Mouse (Mus musculus) kidney, adult 2 months (tissue): ENCODE measurements at regions not wholly inside any gene's neighbourhood (a gene's known extent, or its start where the extent isn't known, plus 50 kb on each side); places are given as distances from the start of the nearest gene placed in this dataset.
A peak's percentile ranks its signal among the peaks of the same experiment; 100 is the strongest.

Source experiments
- DNase-seq: peaks from one replicate; pipeline ENCODE4 v3.0.0; 2021
- H3K27ac ChIP-seq: fragments of 200-500 bp; 2 replicates; pipeline ENCODE4 v1.5.1; 2012; ENCODE audit warnings: low read depth, low read length, control low read depth, inconsistent platforms; ENCODE audit not compliant: insufficient read depth
- H3K27me3 ChIP-seq: fragments of 200-500 bp; replicated peaks from 2 replicates; pipeline ENCODE4 v1.6.1; 2012; ENCODE audit warnings: mild to moderate bottlenecking, moderate library complexity, low read length, inconsistent platforms; ENCODE audit not compliant: control insufficient read depth, insufficient read depth
- H3K36me3 ChIP-seq: fragments of 200-500 bp; 2 replicates; pipeline ENCODE4 v1.6.1; 2012; ENCODE audit warnings: mild to moderate bottlenecking, moderate library complexity, low read length, inconsistent platforms; ENCODE audit not compliant: control insufficient read depth, insufficient read depth
- H3K4me1 ChIP-seq: fragments of 200-500 bp; 2 replicates; pipeline ENCODE4 v1.6.1; 2011; ENCODE audit warnings: low read length; ENCODE audit not compliant: control insufficient read depth, insufficient read depth
- H3K4me3 ChIP-seq: fragments of 200-500 bp; 2 replicates; pipeline ENCODE4 v1.5.1; 2011; ENCODE audit warnings: mild to moderate bottlenecking, low read depth, low read length, control low read depth; ENCODE audit not compliant: insufficient read depth
- CTCF ChIP-seq: fragments of 200-500 bp; conservative IDR thresholded peaks from 2 replicates; pipeline ENCODE4 v1.5.1; 2011; ENCODE audit warnings: low read depth, mild to moderate bottlenecking, control low read depth, low read length, moderate library complexity, mixed read lengths; ENCODE audit not compliant: insufficient read depth, insufficient read length
- POLR2A ChIP-seq: fragments of 200-500 bp; IDR thresholded peaks from one replicate; pipeline ENCODE4 v1.6.1; 2011; ENCODE audit warnings: low read depth, low read length, control low read depth
- WGBS: fragments of 180-500 bp; shearing (Covaris S2); methylation state at CpG from one replicate; pipeline ENCODE4 v1.1.7; 2018; 5-methylcytosine and 5-hydroxymethylcytosine counted together

DNA sequence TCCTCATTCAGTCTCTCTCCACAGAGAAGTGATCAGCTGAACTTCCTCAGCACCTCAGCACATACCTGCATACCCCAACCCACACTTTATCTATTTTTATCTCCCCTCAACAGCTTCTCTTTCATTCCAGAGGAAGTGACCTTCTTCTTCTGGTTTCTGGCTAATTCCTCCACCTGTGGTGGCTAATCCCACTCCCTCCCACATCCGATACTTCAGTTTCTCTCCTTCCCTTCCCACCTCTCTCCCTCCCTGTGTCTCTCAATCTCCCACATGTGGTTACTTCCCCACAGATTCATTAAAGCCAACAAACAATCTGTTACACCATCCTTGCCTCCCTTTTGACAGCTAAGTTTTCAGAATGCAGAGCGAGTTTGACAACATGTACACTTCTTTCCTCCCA lies 109.7 kb upstream of the Ell2 start:
- WGBS = 82% methylated on average over 2 of the region's 2 CpGs
- H3K27ac ChIP-seq = no peak overlapping the region
- H3K4me1 ChIP-seq = no peaks in the 10 kb centered on the region
- H3K4me3 ChIP-seq = no peak overlapping the region
- H3K36me3 ChIP-seq = no peaks in the 10 kb centered on the region
- no peaks in the 10 kb centered on the region for H3K27me3 ChIP-seq
- no peak for TF ChIP-seq CTCF
- no peak for TF ChIP-seq POLR2A
- DNase-seq = no peak

DNA sequence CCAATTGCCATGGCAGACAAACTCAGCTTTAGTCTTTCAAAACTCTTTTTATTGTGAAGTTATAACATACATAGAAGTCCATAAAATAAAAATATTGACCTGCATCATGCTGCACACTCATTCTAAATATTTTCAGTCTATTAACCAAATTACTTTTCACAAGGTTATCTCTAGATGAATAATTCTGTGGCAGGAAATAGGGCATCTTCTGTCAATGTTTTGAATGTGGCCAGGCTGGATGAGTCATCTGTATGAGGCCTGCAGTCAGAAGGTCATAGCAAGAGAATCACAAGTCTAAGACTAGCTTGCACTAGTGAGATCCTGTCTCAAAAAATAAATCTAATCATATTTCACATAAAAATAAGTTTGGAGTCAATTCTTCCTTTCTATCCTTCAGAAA lies 108.4 kb upstream of the Ell2 start:
- no peak for TF ChIP-seq CTCF
- TF ChIP-seq POLR2A = no peak
- H3K27ac ChIP-seq = no peak overlapping the region
- no peaks in the 10 kb centered on the region for H3K4me1 ChIP-seq
- DNase-seq = no peak
- H3K27me3 ChIP-seq = no peaks in the 10 kb centered on the region
- H3K36me3 ChIP-seq = no peaks in the 10 kb centered on the region
- no peak overlapping the region for H3K4me3 ChIP-seq

DNA sequence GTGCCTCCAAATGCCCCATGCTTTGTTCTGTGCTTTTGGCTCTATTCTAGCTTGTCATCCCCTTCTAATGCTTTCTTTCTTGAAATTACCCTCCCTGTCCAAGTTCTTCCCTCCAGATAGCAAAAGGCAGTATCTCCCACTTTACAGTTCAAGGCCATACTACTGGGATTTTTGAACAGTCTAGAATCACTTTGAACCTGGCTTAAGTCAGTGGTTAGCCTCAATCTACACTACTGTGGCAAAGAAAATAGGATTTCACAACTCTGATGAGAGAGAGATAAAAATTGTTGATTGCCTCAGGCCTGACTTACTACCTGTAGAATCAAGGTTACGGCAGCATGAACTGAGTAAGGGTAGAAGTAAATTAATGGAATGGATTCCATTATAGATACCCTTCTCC lies 107.9 kb upstream of the Ell2 start:
- no peaks in the 10 kb centered on the region for H3K4me1 ChIP-seq
- 96% methylated on average over 1 of the region's 1 CpGs for WGBS
- TF ChIP-seq CTCF = no peak
- no peak for TF ChIP-seq POLR2A
- H3K27ac ChIP-seq = no peak overlapping the region
- no peaks in the 10 kb centered on the region for H3K27me3 ChIP-seq
- no peak overlapping the region for H3K4me3 ChIP-seq
- no peaks in the 10 kb centered on the region for H3K36me3 ChIP-seq
- no peak for DNase-seq

DNA sequence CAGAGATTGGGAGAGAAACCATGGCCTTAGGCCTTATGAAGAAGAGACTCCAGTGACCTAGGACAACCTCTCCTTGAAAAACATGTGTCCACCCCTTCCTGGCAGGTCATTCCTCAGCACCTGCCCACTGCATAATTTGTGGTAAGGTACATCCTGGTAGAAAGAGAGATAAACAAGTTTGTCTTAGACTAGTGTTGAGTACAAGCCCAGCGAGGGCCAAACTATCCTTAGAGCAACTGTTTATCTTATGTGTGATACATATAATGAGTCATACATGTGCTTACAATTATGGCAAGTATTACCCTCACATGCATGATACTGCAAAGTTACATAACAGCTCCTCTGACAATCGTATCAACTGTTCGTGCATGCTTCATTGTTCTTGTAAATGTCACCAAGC lies 83.3 kb upstream of the Ell2 start:
- H3K36me3 ChIP-seq = no peaks in the 10 kb centered on the region
- H3K27ac ChIP-seq = no peak overlapping the region
- H3K4me1 ChIP-seq = no peaks in the 10 kb centered on the region
- H3K27me3 ChIP-seq = no peaks in the 10 kb centered on the region
- DNase-seq = no peak
- TF ChIP-seq POLR2A = no peak
- TF ChIP-seq CTCF = no peak
- no peak overlapping the region for H3K4me3 ChIP-seq
- 89% methylated on average over 3 of the region's 3 CpGs for WGBS

DNA sequence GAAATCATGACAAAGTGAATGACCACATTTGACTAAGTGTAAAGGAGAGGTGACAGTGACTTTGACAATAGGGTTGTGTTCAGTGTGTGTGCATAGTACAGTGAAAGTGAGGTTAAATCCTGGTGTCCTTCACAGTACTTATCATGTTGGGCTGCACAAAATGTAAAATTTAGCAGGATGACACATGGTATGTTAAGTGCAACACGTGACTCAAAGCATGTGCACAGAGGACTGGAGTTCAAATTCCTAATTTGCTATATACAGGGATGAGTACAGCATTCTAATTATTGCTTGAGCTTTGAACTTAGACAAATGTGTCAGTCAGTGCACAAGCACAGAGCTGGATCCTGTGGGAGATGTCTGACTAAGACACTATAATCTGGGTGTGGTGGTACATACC lies 79.2 kb upstream of the Ell2 start:
- Histone ChIP-seq H3K4me3 (no peak overlapping the region), H3K4me1 (no peaks in the 10 kb centered on the region), H3K36me3 (no peaks in the 10 kb centered on the region), H3K27ac (no peak overlapping the region), H3K27me3 (no peaks in the 10 kb centered on the region)
- DNase-seq = no peak
- 72% methylated on average over 1 of the region's 1 CpGs for WGBS
- TF ChIP-seq POLR2A (no peak), CTCF (no peak)

DNA sequence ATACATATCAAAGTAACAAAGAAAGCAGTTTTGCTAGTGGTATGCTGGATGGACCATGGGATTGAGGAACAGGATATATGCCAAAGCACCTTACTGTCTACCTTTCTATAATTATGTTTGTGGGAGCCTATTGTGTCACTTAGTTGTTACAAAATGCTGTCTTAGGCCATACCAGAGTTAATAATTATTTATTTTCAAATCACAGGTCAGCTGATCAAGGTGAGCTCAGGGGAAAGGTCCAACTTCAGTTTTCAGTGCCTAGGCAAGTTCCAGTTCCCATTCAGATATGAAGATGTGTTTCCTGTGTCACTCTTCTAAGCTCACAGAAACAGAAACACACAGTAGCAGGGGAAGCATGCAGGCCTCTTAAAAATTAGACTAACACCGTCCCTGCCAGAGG lies 75.5 kb upstream of the Ell2 start:
- H3K4me3 ChIP-seq = no peak overlapping the region
- no peak overlapping the region for H3K27ac ChIP-seq
- TF ChIP-seq CTCF (no peak), POLR2A (no peak)
- H3K36me3 ChIP-seq = no peaks in the 10 kb centered on the region
- peak; percentile 36 for DNase-seq
- 75% methylated on average over 1 of the region's 1 CpGs for WGBS
- no peaks in the 10 kb centered on the region for H3K4me1 ChIP-seq
- H3K27me3 ChIP-seq = no peaks in the 10 kb centered on the region

DNA sequence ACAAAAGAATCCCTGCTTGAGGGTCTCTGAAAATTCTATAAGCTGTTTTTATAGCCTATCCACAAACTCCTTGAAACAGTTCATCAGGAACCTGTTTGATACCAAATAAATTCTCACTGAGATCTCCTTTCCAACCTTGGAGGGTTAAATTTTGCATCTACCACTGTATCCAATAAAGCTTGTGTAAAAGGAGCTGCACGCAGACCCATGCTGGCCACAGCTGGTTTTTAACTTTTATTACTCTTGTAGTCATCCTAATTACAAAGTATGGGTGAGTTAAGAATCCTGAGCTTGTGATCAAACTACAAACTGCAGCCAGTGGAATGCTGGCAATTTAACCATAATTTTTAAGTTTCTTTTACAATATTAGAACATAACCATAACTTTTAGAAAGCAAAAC lies 59.0 kb upstream of the Ell2 start:
- Histone ChIP-seq H3K36me3 (no peaks in the 10 kb centered on the region), H3K4me1 (no peaks in the 10 kb centered on the region), H3K27ac (no peak overlapping the region), H3K4me3 (no peak overlapping the region), H3K27me3 (no peaks in the 10 kb centered on the region)
- TF ChIP-seq CTCF (no peak), POLR2A (no peak)
- WGBS = 40% methylated on average over 1 of the region's 1 CpGs
- no peak for DNase-seq

DNA sequence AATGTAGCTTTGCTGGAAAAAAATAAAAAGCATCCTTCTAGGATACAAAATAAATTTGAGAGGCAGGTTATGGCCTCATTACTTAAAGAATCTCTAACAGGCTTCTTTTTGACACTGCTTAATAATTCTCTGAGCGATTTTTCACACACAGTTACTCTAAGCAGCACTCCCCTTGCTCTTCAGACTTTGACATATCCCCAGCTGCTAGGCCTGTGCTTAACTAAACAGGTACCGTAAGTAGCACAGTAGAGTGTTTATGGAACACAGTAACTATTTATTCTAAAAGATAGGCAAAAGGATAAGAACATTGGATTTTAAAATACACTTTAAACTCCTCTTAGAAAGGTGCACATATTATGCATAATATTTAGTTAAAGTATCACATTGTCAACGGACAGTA lies 54.6 kb upstream of the Ell2 start:
- WGBS = 60% methylated on average over 3 of the region's 3 CpGs
- DNase-seq = peak; percentile 52

More for the DNA sequence above, 54.6 kb upstream of the Ell2 start:
- Histone ChIP-seq H3K4me1 (peaks cover 5% of the 10 kb centered on the region; the same call in 1 of the 2 replicates), H3K27ac (no peak overlapping the region), H3K36me3 (no peaks in the 10 kb centered on the region), H3K4me3 (no peak overlapping the region), H3K27me3 (no peaks in the 10 kb centered on the region)
- TF ChIP-seq POLR2A = no peak
- no peak for TF ChIP-seq CTCF
